Mouse (Mus musculus) left cerebral cortex, adult 18-20 months (tissue): ENCODE data around the gene Grem1. TPM values are rescaled to one million over a fixed set of nuclear protein-coding genes. Genes with fewer than 3 reads are reported as not detected.
A peak's percentile ranks its signal among the peaks of the same experiment; 100 is the strongest.

Experiments used
- DNase-seq, 2 experiments: peaks; one replicate each; pipeline ENCODE4 v3.0.0; 2021 to 2022; ENCODE audit warnings: low spot score in 2 of 2, mixed read lengths in 1 of 2
- total RNA-seq, 2 experiments: library from RNA; stranded (reverse); gene quantifications; 2 replicates each; pipeline ENCODE4 v1.2.3; 2021

Grem1 gene
- total RNA-seq, 2 experiments from 2014 or later: 0.98 to 1.0 TPM

DNA sequence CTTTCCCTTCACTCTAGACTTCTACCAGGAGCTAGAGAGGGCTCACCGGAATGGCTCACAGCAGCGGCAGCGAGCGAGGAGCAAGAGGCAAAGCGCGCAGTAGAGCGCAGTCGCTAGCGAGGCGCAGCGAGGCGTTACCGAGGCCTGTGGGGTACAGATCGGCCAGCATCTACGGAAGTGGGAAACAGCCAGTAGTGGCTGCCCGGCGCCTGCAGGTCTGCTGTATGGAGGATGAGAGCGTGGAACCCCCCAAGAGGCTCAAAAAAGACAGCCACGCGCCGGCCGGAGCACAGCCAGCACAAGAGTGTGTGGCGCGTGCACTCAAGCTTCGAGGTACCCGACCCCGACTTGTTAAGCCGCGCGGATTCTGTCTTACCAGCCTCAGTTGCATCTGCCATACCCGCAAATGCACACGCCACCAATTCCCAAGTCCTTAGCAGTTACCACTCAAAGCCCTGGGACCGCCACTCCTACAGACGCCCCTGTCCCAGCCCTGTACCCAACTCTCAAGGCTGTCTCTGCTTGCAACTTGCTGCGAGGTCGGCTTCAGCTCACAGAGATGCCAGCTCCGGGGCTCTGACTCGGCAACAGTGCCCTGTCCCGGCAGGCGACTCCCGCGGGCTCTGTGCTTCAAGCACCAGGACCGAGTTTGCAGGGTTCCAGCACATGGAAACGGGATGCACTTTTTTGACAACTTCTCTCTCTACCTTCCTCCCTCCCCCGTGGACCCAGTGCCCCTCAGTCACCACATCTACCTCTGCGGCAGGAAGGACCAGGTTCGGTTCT lies 728 bp downstream of the Grem1 start:
- peak; percentile 56 to 63 for DNase-seq

DNA sequence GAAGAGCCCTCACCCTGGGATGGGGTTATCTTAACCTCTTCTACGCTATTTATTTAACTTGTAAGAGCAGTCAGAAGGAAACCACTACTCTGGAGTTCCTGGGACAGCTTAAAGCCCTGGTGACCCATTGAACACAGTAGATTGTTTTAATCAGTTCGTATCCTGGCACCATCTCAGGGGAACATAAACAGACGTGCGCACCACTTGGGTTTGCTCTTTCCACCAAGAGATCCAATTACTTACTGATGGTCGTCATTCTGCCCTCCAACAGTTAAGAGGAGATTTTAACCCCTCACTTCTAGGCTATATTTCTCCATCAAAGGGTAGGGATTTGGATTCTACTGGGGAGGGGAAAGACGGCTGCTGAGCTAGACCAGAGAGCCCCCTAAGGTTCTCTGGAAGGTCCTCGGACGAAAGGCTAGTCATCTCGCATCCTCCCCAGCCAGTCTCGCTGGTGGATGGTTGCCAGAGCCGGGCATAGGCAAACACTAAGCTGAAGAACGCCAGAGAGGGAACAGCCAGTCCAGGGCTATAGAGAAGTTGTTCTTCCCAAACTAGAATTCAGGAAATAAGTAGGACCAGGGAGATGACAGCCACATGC lies 1.4 kb downstream of the Grem1 start:
- no peak for DNase-seq

DNA sequence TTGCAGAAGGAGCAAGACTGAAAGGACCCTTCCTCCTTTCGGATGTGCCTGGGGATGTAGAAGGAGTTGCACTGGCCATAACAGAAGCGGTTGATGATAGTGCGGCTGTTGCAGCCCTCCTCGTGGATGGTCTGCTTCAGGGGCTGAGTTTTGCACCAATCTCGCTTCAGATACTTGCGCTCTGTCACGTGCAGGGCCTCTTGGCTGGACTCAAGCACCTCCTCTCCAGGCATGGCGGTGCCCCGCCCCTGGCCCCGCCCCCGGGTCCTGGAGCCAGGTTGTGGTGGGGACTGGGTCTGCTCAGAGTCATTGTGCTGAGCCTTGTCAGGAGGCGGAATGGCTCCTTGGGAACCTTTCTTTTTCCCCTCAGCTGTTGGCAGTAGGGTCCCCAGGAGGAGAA lies 8.7 kb downstream of the Grem1 start:
- DNase-seq: no peak

DNA sequence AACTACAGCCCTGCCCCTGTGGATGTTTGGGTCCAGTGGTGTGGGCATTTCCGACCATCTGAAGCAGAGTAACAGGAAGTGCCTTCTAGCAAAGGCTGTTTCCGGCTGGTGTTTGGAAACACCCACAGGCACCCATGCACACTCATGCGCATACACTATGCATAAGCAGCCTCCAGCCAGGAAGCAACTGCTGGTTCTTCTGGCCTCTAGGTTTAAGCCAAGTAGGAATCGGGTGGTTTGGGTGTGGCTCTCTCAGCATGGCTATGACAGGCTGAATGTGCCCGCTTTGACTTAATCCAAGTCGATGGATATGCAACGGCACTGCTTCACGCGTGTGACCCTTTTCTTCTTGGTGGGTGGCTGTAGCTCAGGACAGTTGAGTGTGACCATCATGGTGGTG lies 9.1 kb downstream of the Grem1 start:
- no peak for DNase-seq

DNA sequence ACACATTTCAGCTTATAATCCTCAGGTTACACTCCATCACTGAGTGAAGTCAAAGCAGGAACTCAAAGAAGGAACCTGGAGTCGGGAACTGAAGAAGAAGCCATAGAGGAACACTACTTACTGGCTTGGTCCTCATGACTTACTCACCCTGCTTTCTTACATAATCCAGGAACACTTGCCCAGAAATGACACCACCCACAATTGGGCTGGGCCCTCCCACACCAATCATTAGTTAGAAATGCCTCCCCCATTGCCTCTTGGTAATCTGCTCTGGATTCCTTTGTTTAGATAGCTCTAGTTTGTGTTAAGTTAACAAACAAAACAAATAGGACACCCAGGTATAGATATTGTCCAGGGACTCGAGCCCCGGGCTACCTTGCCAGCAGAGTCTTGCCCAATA lies 29.9 kb downstream of the Grem1 start:
- no peak for DNase-seq

DNA sequence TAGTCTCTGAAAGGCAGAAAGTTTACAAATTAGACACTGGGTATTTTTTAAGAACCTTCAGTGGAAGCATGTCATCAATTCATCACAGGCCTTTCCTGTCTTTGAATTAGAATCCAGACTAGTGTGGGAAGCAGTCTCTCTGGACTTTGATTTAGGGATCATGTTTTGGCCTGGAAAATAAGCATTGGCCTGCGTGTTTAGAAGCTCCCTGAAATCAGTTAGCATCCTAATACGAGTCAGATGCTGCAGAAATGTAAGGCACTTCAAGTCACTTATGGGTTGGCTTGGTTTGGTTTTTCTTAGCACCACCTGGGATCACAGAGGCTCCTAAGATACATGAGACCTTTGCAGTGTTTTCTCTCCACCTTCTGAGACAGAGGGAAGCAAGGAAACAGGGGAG lies 43.6 kb downstream of the Grem1 start:
- DNase-seq: no peak

DNA sequence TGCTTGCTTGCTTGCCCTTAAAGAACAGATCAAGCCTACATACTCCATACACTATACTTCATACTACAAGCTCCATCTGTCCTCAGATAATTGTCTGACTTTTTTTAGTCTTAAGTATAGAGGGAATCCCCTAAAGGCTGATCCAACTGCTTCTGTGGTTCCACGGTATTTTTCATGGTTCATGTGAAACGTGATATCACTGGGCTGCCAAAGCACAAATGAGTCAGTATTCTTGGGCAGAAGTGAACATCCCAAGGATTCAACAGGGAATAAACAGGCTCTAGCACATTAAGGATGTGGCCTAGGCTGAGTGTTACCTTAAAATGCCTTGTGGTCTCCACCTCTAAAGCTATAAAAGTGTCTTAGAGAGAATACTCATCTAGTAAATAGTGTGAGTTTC lies 45.0 kb downstream of the Grem1 start:
- DNase-seq: no peak

DNA sequence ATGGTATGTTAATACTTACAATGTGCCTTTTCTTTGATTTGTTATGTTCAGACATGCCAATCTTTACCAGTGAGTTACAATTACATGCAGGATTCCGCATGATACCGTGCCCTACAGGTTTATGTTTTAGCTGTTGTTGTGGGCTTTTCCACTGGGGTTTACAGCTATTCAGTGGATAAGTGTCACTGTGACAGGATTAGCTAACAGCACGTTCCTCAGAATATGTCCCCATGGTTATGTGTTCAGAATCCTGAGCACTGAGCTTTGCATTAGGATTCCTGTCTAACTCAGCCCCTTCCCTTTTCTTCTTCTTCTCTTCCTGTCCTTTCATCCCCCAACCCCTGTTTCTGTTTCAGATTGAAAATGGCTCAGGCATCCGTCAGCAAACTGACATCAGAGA lies 50.9 kb downstream of the Grem1 start:
- no peak for DNase-seq

DNA sequence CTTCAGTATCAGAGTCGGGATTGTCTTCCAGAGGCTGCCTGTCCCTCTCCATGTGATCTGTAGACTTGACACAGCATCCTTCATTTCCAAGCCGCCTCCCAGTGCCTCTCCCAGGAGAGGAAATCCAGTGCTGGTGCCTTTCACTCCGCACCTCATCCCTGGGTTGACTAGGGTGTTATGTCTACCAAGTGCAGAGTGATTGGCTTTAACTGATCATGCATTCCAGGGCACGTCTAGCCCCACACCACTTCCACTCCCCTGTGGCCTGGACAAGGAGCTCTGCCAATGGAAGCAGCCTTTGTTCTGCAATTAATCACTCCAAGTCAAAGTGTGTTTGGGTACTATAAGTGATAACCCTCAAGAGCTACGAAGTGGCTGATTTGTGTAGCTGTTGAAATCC lies 56.9 kb downstream of the Grem1 start:
- DNase-seq: no peak

DNA sequence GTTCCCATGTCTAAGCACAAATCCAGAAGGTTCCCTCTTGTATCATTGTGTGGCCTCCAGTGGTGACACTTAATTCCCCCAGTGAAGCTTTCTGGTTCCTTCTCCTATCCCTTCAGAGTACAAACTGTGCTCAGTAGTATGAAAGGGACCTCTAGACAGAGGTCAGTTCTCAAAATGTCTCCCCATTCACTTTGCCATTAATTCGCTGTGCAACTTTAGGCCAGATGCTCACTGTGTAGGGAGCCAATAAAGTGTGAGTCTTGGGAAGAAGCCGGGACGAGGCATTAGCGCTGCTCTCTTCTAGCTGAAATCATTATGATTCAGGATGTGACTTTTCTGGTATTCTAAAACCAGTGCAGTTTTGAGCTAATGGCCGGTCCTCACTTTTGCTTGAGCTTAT lies 61.8 kb downstream of the Grem1 start:
- no peak for DNase-seq

DNA sequence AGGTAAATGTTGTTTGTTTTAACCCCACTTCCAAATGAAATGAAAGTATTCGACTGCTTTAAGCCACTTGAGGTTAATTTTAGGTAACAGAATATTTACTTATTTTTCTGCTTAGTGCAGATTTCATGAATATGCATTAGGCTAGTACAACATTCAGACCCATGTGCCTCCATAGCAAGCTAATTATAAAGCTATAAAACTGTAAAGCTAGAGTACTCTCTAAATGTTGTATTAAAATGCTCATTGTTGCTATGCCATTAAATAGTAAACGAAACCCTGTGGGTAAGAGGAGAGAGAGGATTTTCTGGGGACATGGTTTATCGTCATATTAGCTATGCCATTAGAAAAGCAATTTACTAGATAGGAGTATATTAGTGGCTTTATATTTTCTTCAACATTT lies 62.2 kb downstream of the Grem1 start:
- DNase-seq: no peak

Other genes starting within 250 kb of the Grem1 start
- gene Scg5, start 70.5 kb upstream of the Grem1 start, total RNA-seq: 100 to 1,000 TPM; 549 to 558 TPM
- gene Arhgap11a, start 90.0 kb upstream of the Grem1 start, total RNA-seq: 1 to 10 TPM; 1.5 to 1.8 TPM